Mouse (Mus musculus) lung, postnatal 36 days (tissue): ENCODE results near the gene Muc3.
"Not testable (repeated sequence)": the region's sequence is repeated elsewhere in the genome, so short reads cannot be mapped to it uniquely, and the experiment has no call there.

Experiments used
- DNase-seq: peaks from one replicate; pipeline ENCODE4 v3.0.0; 2022; ENCODE audit warnings: mixed read lengths

The Muc3 gene

DNA sequence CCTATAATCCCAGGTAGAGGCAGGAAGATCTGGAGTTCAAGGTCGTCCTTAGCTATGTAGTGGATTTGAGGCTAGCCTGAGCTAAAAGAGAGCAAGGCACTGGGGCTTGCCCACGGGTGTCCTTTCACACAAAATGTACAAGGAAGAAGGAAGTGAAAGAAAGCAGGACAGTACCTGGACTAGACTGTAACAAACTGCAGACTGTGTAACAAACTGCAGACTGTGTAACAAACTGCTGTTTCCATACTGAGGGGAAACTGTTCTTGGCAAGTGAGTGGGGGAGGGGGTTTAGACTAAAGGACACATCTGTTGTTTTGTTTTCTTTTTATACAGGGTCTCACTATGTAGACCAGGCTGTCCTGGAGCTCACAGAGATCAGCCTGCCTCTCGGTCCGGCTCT lies 27.8 kb downstream of the Muc3 start:
- DNase-seq, result no peak

DNA sequence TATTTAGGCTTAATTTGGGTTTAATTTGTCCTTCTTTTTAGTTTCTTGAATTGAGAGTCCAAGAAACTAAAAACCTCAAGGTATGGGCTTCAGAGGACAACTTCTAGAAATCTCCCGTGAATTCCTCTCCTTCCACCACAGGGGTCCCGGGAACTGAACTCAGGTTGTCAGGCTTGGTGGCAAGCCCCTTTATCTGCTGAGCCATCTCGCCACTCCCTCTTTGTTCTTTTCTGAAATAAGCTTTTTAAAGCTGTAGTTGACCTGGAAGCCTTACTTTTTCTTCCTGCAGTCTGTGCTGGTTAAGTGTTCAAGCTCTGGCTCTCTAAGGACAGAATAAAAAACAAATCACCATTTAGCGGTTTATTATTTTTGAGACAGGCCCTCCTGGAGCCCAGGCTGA lies 30.2 kb downstream of the Muc3 start:
- no peak for DNase-seq

DNA sequence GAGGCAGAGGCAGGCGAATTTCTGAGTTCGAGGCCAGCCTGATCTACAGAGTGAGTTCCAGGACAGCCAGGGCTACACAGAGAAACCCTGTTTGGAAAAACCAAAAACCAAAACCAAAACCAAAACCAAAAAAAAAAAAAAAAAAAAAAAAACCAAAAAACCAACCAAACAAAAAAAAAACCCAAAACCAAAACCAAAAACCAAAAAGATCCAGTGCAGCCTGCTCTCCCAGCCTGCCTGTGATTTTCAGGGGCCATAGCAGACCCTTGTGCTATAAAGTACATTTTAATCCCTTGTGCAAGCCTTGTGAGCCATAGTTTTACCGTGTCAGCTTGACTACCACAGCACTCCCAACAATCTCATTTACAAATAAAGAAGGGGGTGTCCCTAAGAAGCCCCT lies 31.1 kb downstream of the Muc3 start:
- not testable (repeated sequence) for DNase-seq

GRCm38 (mm10) chr5:137116987-137117386 lies 32.1 kb downstream of the Muc3 start:
- DNase-seq, result no peak

GRCm38 (mm10) chr5:137115866-137116847 lies 33.0 kb downstream of the Muc3 start, which contains the start of gene Trim56:
TSS of gene Trim56 (minus strand) at chr5:137116209.
- peak; percentile 93 for DNase-seq

GRCm38 (mm10) chr5:137114891-137115561 lies 34.1 kb downstream of the Muc3 start:
- DNase-seq, result no peak

- no peak for DNase-seq
These were observed 37.3 kb downstream of the Muc3 start for GRCm38 (mm10) chr5:137111542-137112408.

DNA sequence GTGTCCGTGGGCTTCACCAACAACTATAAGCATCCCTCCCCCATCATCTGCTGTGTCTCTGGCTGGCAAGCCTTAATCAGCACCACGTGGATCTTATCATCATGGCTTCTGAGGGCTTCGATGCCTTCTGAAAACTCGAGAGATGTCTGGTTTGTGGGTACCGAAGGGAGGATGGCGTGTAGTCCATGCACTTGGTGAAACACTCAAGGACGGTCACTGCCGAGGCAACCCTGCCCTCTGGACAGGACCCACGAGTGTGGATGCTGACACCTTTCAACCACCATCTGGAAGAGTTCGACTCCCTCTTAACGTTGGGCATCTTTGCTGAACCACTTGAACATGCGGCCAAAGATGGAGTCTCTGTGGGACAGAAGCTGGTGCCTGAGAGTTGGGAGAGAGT lies 38.3 kb downstream of the Muc3 start:
- DNase-seq, result no peak

DNA sequence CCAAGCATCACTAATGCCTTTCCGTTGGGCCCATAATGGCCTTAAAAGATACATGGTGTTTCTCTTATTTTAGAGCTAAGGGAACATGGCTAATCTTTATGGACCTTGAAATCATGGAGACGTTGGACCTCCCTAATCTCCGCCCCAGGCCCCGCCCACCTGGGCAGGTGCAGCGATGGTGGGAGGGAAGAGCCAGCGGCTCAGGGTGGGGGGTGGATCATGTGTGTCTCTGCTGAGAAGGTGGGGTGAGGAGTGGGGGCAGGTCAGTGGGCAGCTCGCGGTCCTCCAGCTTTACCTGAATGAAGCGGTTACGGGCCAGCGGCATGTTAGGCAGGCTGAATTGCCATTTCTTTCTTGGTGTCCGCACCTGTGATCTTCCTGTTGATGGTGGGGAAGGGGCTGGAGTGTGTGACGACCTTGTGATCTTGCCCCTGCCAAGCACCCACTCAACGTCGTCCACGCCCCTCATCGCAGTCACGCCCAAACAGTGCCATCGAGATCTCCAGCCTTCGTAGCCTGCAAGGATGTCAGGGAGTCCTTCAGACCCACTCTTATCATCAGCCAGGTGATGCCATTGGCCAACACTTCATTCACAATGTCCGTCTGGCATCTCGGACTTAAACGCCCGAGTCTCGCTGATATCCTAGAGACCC lies 39.1 kb downstream of the Muc3 start:
- DNase-seq, result no peak

DNA sequence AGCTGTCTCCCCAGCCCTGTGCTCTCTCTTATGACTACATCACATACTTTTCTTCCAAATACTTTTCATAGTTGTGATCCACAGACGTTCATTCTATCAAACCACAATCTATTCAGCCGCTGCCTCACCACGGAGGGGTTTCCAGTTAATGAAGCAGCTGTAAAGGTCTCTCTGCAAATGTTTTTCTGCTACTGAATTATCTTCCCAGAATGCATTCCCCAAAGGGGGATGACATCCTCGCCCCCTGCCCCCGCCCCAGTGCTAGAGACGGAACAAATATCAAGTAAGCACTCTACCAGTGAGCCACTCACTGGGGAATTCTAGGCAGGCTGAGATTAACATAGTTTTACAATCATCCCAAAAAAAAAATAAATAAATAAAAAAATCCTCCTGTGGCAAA lies 41.0 kb downstream of the Muc3 start:
- DNase-seq, result no peak

DNA sequence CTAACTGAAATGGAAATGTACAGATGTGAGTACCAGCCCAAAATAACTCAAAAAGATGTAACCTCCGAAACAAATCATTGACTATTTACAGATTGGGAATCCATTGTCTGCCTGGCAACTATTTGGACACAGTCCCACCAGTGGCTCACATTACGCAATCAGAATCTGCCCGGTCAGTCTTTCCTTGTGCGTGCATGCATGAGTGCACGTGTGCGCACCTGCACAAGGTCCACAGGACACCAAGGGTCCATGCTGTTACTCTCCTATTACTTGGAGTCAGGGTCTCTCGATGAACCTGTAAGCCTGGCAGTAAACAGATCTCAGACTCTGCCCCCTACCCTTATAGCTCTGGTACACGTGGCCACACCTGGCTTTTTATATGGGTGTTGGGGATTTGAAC lies 41.5 kb downstream of the Muc3 start:
- no peak for DNase-seq

DNA sequence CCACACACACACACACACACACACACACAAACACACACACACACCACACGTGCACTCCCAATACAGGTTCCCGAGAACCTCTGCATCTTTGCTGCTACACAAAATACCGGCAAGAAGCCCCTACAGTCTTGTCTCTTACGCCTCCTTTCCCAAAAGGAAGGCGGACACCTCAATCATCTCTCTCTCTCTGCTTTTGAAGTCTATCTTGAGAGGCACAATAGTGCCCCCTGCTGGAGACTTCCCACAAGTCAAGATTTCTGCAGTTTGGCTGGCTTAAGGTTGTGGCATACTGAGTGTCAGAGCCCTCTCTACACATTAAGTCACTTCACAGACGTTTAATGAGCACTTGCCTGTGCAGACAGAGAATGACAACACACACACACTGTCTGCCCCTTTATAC lies 42.1 kb downstream of the Muc3 start:
- peak; percentile 94 for DNase-seq

GRCm38 (mm10) chr5:137106434-137106833 lies 42.7 kb downstream of the Muc3 start:
- DNase-seq, result peak; percentile 67

GRCm38 (mm10) chr5:137103969-137104368 lies 45.2 kb downstream of the Muc3 start:
- DNase-seq, result no peak

DNA sequence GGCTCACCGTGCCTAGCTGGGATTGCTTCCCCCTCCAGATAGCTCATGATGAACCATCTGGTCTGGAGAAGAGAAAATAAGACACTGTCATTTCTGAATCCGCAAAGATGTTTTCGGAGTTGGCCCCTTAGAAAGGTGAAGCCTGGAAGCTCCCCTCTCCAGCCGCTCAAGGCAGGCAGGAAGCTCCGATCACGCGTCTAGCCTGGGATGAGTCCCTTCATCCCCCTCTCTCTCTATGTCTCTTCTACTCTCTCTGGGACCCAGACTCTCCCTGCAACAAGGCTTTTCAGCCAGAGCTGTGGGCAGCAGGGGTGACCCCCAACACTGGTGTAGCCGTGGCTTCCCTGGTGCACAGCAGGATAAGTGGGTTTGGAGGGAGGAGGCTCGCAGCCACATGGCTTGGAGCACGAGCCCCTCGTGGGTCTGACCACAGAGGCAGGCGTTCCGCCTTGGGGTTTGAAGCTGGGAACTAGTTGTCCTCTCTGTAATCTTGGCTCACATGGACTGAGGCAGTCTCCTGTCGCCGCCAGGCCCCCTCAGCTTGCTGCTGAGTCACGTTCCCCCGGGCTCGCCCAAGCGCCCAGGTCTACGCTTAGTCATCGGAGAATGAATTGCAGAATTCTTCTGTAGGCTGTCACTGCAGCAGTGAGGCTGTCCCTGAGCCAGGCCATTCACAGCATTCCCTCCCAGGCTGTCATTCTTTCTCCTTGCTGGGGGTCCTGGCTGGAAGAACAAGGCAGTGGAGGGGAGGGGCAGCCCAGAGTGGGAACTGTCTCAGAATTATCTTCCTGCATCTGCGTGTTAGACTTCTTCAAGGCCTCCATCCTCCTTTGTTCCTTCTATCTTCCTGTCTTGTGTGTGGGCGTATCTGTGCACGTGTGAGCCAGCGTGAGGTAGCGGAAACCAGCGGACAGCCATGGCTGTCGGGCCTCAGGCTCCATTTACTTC lies 46.3 kb downstream of the Muc3 start:
- peak; percentile 35 for DNase-seq

GRCm38 (mm10) chr5:137102078-137102477 lies 47.0 kb downstream of the Muc3 start:
- no peak for DNase-seq

- DNase-seq, result no peak
These were observed 48.5 kb downstream of the Muc3 start for GRCm38 (mm10) chr5:137100660-137101059.

- DNase-seq, result peak; percentile 35
These were observed 50.7 kb downstream of the Muc3 start for GRCm38 (mm10) chr5:137098418-137098817.

- DNase-seq, result peak; percentile 86
These were observed 53.1 kb downstream of the Muc3 start for GRCm38 (mm10) chr5:137096037-137096436.

GRCm38 (mm10) chr5:137095135-137095534 lies 54.0 kb downstream of the Muc3 start:
- DNase-seq, result no peak

DNA sequence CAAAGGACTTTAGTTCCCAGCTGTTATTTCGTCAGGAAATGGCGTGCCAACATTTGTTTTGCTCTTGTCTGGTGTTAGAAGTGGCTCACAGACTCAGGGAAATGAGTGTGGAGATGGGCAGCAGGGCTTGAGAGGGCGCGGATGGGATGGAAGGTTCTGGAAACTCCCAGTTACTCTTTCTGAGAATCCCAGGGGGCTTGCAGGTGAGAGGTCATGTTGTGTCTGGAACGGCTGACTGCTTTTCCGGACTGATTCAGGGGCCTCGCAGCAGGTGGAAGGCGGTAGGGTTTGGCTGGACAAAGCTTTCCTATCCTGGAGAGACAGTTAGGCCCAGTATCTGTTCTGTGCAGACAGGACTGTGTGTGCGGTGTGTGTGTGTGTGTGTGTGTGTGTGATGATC lies 55.4 kb downstream of the Muc3 start:
- no peak for DNase-seq
